Mouse (Mus musculus) stomach, embryonic 14.5 days (tissue): ENCODE measurements around the gene Hbq1b. TPM values are rescaled to one million over a fixed set of nuclear protein-coding genes. Genes with fewer than 3 reads are reported as not detected.

Experiments used
- polyA plus RNA-seq: library from polyadenylated mRNA; unstranded; fragments of >200 nt; fragmentation: Nextera tagmentation; extraction: Ambion mirVana; gene quantifications from 2 replicates; pipeline ENCODE4 v1.2.1, GENCODE M21; 2014

The Hbq1b gene
- polyA plus RNA-seq, 1 experiment from 2014 or later = 0.71 TPM

Other genes with a start within 250 kb of the Hbq1b start
- gene Il9r, start 86.7 kb upstream of the Hbq1b start, polyA plus RNA-seq = 0.06 and 0.07 TPM in 2 replicates
- 52.9 and 60.4 TPM in 2 replicates for gene Snrnp25, start 81.5 kb upstream of the Hbq1b start, polyA plus RNA-seq
- 46.1 and 46.5 TPM in 2 replicates for gene Rhbdf1, start 64.7 kb upstream of the Hbq1b start, polyA plus RNA-seq
- 37.9 and 38.4 TPM in 2 replicates for gene Mpg, start 60.5 kb upstream of the Hbq1b start, polyA plus RNA-seq
- gene Nprl3, start 19.3 kb upstream of the Hbq1b start, polyA plus RNA-seq = 38.8 and 41.0 TPM in 2 replicates
- gene Hba-x, start 10.6 kb upstream of the Hbq1b start, polyA plus RNA-seq = 93.0 and 133 TPM in 2 replicates
- 2,281 and 2,565 TPM in 2 replicates for gene Hba-a1, start 3.5 kb upstream of the Hbq1b start, polyA plus RNA-seq
- gene Hba-a2, start 9.5 kb downstream of the Hbq1b start, polyA plus RNA-seq = 6,035 and 6,415 TPM in 2 replicates
- gene Hbq1a, start 13.1 kb downstream of the Hbq1b start, polyA plus RNA-seq = 1.0 TPM in 1 of 2 replicates, not detected in the other
- gene Sh3pxd2b, start 60.9 kb downstream of the Hbq1b start, polyA plus RNA-seq = 31.7 and 34.6 TPM in 2 replicates
- gene Ubtd2, start 168.4 kb downstream of the Hbq1b start, polyA plus RNA-seq = 61.5 and 61.7 TPM in 2 replicates
- gene Efcab9, start 245.1 kb downstream of the Hbq1b start, polyA plus RNA-seq = 0.35 and 0.58 TPM in 2 replicates
- gene Stk10, start 246.3 kb downstream of the Hbq1b start, polyA plus RNA-seq = 2.8 and 3.4 TPM in 2 replicates